Mouse (Mus musculus): ENCODE measurements at regions not wholly inside any gene's neighbourhood (a gene's known extent, or its start where the extent isn't known, plus 50 kb on each side); places are given as distances from the start of the nearest gene placed in this dataset.
A peak's percentile ranks its signal among the peaks of the same experiment; 100 is the strongest.
"Not testable (repeated sequence)": the region's sequence is repeated elsewhere in the genome, so short reads cannot be mapped to it uniquely, and the experiment has no call there.

GRCm38 (mm10) chr12:71624676-71625075 lies 206.2 kb upstream of the Daam1 start:
- DNase-seq (ENCODE audit: low spot score) = no peak

- no peak for DNase-seq (ENCODE audit: low spot score)
Measured at GRCm38 (mm10) chr12:71625115-71625514, 205.8 kb upstream of the Daam1 start.

- no peak for DNase-seq (ENCODE audit: low spot score)
Measured at GRCm38 (mm10) chr12:71626801-71627200, 204.1 kb upstream of the Daam1 start.

- DNase-seq (ENCODE audit: low spot score) = peak; percentile 50
Measured at GRCm38 (mm10) chr12:71627421-71628339, 203.2 kb upstream of the Daam1 start.

- DNase-seq (ENCODE audit: low spot score) = no peak
Measured at GRCm38 (mm10) chr12:71628340-71628738, 202.5 kb upstream of the Daam1 start.

- no peak for DNase-seq (ENCODE audit: low spot score)
Measured at GRCm38 (mm10) chr12:71628796-71629195, 202.1 kb upstream of the Daam1 start.

GRCm38 (mm10) chr12:71630386-71630785 lies 200.5 kb upstream of the Daam1 start:
- no peak for DNase-seq (ENCODE audit: low spot score)

GRCm38 (mm10) chr12:71636300-71636699 lies 194.6 kb upstream of the Daam1 start:
- no peak for DNase-seq (ENCODE audit: low spot score)

GRCm38 (mm10) chr12:71637248-71637647 lies 193.6 kb upstream of the Daam1 start:
- DNase-seq (ENCODE audit: low spot score) = no peak

GRCm38 (mm10) chr12:71638246-71638645 lies 192.6 kb upstream of the Daam1 start:
- no peak for DNase-seq (ENCODE audit: low spot score)

GRCm38 (mm10) chr12:71640058-71640501 lies 190.8 kb upstream of the Daam1 start:
- peak; percentile 49 for DNase-seq (ENCODE audit: low spot score)

- no peak for DNase-seq (ENCODE audit: low spot score)
Measured at GRCm38 (mm10) chr12:71641486-71641885, 189.4 kb upstream of the Daam1 start.

- no peak for DNase-seq (ENCODE audit: low spot score)
Measured at GRCm38 (mm10) chr12:71642797-71643337, 188.0 kb upstream of the Daam1 start.

GRCm38 (mm10) chr12:71651251-71651650 lies 179.6 kb upstream of the Daam1 start:
- no peak for DNase-seq (ENCODE audit: low spot score)

GRCm38 (mm10) chr12:71693346-71694038 lies 137.4 kb upstream of the Daam1 start:
- no peak for DNase-seq (ENCODE audit: low spot score)

GRCm38 (mm10) chr12:71701753-71702152 lies 129.1 kb upstream of the Daam1 start:
- DNase-seq (ENCODE audit: low spot score) = peak; percentile 60

- no peak for DNase-seq (ENCODE audit: low spot score)
Measured at GRCm38 (mm10) chr12:71702181-71702580, 128.7 kb upstream of the Daam1 start.

GRCm38 (mm10) chr12:71703146-71703902 lies 127.6 kb upstream of the Daam1 start:
- no peak for DNase-seq (ENCODE audit: low spot score)

- DNase-seq (ENCODE audit: low spot score) = no peak
Measured at GRCm38 (mm10) chr12:71704431-71704830, 126.4 kb upstream of the Daam1 start.

GRCm38 (mm10) chr12:71707727-71708369 lies 123.0 kb upstream of the Daam1 start:
- peak; percentile 81 for DNase-seq (ENCODE audit: low spot score)

GRCm38 (mm10) chr12:71714606-71715005 lies 116.3 kb upstream of the Daam1 start:
- DNase-seq (ENCODE audit: low spot score) = no peak

- DNase-seq (ENCODE audit: low spot score) = not testable (repeated sequence)
Measured at GRCm38 (mm10) chr12:71718412-71718811, 112.5 kb upstream of the Daam1 start.
